Mouse (Mus musculus) intestine, postnatal 0 days (tissue): ENCODE measurements at regions not wholly inside any gene's neighbourhood (a gene's known extent, or its start where the extent isn't known, plus 50 kb on each side); places are given as distances from the start of the nearest gene placed in this dataset.

ENCODE experiments used
- ATAC-seq: fragments of 200-750 bp; cut with Nextera tagmentation; 2 replicates; pipeline ENCODE4 v1.8.0; 2017; ENCODE audit warnings: mild to moderate bottlenecking, moderate TSS enrichment, moderate library complexity
- H3K27ac ChIP-seq: fragments of 300-500 bp; sonication (generic); 2 replicates; pipeline ENCODE4 v1.5.1; 2014; ENCODE audit warnings: mild to moderate bottlenecking, low read depth, low read length, moderate library complexity
- H3K27me3 ChIP-seq: fragments of 300-500 bp; sonication (generic); replicated peaks from 2 replicates; pipeline ENCODE4 v1.6.1; 2014; ENCODE audit warnings: low read length, mixed read lengths; ENCODE audit not compliant: control insufficient read depth, insufficient read depth
- H3K36me3 ChIP-seq: fragments of 300-500 bp; sonication (generic); 2 replicates; pipeline ENCODE4 v1.6.1; 2014; ENCODE audit warnings: mild to moderate bottlenecking, moderate library complexity; ENCODE audit not compliant: control insufficient read depth, insufficient read depth
- H3K4me1 ChIP-seq: fragments of 300-500 bp; sonication (generic); replicated peaks from 2 replicates; pipeline ENCODE4 v1.6.1; 2014; ENCODE audit warnings: antibody characterized with exemption, low read length, mixed read lengths; ENCODE audit not compliant: control insufficient read depth, insufficient read depth
- H3K4me2 ChIP-seq: fragments of 300-500 bp; sonication (generic); replicated peaks from 2 replicates; pipeline ENCODE4 v1.6.1; 2014; ENCODE audit warnings: low read depth, mild to moderate bottlenecking, moderate library complexity
- H3K4me3 ChIP-seq: fragments of 300-500 bp; sonication (generic); 2 replicates; pipeline ENCODE4 v1.5.1; 2014; ENCODE audit warnings: low read depth, low read length
- H3K9ac ChIP-seq: fragments of 300-500 bp; sonication (generic); 2 replicates; pipeline ENCODE4 v1.6.1; 2014; ENCODE audit warnings: mild to moderate bottlenecking, low read depth, low read length
- H3K9me3 ChIP-seq: fragments of 300-500 bp; sonication (generic); 2 replicates; pipeline ENCODE4 v1.6.1; 2016; ENCODE audit warnings: mixed run types; ENCODE audit not compliant: control insufficient read depth
- CTCF ChIP-seq: sonication (generic); IDR thresholded peaks from 2 replicates; pipeline ENCODE4 v1.5.1; 2016; ENCODE audit warnings: low read depth, mild to moderate bottlenecking, control low read depth, antibody characterized with exemption, moderate library complexity
- WGBS: fragments of 180-500 bp; shearing (Covaris S2); extraction: QIAGEN DNeasy Blood & Tissue Kit; methylation state at CpG from one replicate; pipeline ENCODE4 v1.1.7; 2014; 5-methylcytosine and 5-hydroxymethylcytosine counted together

DNA sequence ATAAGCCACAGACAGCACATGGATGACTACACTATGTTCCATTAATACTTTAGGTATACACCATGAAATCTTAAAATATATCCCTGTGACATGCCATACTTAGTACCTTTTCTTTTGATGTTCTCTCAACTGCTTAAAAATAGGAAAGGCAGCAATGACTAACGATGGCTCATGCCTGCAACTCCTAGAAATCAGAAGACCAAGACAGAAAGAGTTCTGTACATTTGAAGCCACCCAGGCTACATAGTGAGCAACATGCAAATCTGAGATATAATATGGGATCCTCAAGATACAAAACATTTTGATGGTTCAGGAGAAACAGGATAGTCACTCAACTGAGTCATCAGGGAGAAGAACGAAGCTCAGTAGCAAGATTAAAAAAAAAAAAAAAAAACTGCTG is 412.7 kb upstream of the Tenm4 start:
- H3K4me3 ChIP-seq, result no peak overlapping the region
- H3K27ac ChIP-seq, result no peak overlapping the region
- no peak overlapping the region for H3K9ac ChIP-seq
- no peaks in the 10 kb centered on the region for H3K9me3 ChIP-seq
- H3K4me2 ChIP-seq, result no peak overlapping the region
- H3K27me3 ChIP-seq, result no peaks in the 10 kb centered on the region
- 83% methylated on average over 2 of the region's 2 CpGs for WGBS
- no peaks in the 10 kb centered on the region for H3K4me1 ChIP-seq
- no peak for TF ChIP-seq CTCF
- no peak for ATAC-seq
- no peaks in the 10 kb centered on the region for H3K36me3 ChIP-seq

DNA sequence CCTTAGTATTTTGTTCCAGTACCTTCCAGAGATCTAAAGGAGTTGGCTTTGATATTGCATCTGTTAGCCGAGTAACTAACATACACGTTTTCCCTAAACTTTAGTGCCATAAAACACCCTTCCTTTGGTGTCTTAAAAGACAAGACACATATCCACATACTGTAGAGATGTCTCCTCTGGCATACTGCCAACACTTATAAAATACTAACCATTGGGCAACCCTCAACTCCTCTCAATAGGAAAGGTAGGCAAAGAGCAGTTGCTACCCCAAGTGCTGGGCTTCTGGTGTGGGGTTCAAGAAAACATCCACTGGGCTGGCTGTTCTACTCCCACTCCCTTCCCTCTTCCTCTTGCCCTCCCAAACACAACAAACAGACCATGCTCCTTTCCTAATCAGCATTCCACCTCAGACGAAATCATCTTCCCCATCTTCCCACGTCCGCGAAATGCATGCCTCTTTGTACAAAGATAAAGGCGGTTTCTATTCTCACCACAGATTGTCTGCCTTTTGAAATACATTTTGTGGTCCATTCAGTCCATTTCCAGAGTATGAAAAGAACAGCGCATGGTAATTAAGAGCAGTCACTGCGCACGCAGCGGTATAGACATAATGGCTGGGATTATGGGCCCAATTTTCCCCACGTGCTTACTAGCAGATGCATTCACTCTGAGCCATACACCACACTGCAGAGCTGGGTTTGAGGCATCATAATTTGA is 409.9 kb upstream of the Tenm4 start:
- no peak for ATAC-seq
- no peak for TF ChIP-seq CTCF
- Histone ChIP-seq H3K36me3 (no peaks in the 10 kb centered on the region), H3K4me3 (no peak overlapping the region), H3K9me3 (no peaks in the 10 kb centered on the region), H3K27me3 (no peaks in the 10 kb centered on the region), H3K9ac (no peak overlapping the region), H3K4me1 (no peaks in the 10 kb centered on the region), H3K27ac (no peak overlapping the region), H3K4me2 (no peak overlapping the region)
- 90% methylated on average over 12 of the region's 12 CpGs for WGBS

DNA sequence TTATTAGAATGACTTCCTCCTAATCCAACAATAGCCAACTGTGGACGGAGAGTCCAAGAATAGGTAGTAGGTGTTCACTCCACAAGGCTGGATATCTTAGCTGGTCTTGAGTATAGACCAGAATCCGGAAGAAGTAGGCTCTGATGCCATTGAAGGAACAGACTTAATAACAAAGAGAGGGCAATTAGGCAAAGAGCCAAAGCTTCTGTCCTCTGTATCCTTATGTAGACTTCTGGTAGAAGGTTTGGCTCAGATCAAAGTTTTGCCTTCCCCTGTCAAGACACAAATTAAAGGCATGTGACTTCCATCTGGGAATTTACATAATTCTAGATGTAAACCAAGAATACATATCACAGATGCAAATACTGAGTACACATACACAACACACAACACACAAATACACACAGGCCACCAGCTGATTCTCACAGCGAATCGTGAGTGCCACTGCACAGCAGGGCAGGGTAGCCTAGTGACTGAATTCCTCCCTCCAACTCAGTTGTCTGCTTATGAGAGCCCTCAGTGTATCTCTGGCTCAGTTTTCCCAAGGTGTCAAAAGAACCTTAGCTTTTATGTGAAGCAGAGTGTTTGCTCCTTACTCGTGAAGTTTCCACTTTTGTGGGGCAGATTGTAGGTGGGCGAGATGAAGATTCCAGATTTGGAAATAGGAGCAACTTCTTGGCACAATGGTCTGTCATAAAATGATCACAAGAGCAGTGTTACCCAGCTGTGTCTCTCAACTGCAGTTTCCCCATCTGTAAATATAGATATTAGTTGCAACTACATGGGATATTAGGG is 404.5 kb upstream of the Tenm4 start:
- no peak overlapping the region for H3K9ac ChIP-seq
- H3K27me3 ChIP-seq, result no peaks in the 10 kb centered on the region
- no peaks in the 10 kb centered on the region for H3K9me3 ChIP-seq
- no peak overlapping the region for H3K27ac ChIP-seq
- no peak for ATAC-seq
- no peaks in the 10 kb centered on the region for H3K4me1 ChIP-seq
- H3K36me3 ChIP-seq, result no peaks in the 10 kb centered on the region
- H3K4me2 ChIP-seq, result no peak overlapping the region
- WGBS, result 82% methylated on average over 6 of the region's 6 CpGs
- TF ChIP-seq CTCF, result no peak
- H3K4me3 ChIP-seq, result no peak overlapping the region

DNA sequence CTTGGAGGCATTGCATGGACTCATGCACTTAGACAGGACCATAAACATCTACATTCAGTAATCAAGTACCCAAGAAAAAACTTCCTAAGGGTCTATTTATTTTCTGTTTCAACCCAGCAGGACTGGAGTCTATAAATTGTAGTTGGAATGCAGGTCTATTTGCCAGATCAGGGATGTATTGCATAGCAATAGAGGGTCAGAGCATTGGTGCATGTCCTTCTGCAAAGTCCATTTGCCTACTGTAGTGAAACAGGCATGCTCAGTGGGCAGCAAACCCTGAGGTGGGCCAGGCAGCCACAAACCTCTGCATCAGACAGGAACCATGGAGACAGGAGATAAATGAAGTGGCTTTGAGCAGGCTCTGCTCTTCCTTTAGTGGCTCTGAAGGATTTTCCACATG is 386.5 kb upstream of the Tenm4 start:
- no peaks in the 10 kb centered on the region for H3K27me3 ChIP-seq
- no peak for ATAC-seq
- H3K27ac ChIP-seq, result no peak overlapping the region
- H3K36me3 ChIP-seq, result no peaks in the 10 kb centered on the region
- H3K4me3 ChIP-seq, result no peak overlapping the region
- H3K9me3 ChIP-seq, result no peaks in the 10 kb centered on the region
- no peak overlapping the region for H3K4me2 ChIP-seq
- H3K9ac ChIP-seq, result no peak overlapping the region
- H3K4me1 ChIP-seq, result no peaks in the 10 kb centered on the region
- TF ChIP-seq CTCF, result no peak

DNA sequence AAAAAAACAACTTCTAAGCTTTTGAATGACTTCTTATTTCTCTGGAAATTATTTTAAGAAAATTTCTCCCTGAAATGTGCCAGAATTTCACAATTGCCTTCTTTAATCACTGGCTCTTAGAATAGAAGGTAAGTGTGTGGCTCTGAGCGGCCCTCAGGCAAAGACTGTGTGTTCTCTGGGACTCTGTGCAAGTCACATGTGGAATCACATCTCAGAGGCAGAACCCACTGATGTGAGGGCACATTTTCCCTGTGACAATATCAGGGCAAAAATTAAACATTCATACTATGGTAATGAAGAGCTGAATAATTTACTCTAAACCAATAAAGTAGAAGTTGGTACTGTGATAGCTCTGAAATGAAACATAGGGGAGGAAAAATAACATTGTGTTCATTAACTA is 383.5 kb upstream of the Tenm4 start:
- Histone ChIP-seq H3K4me2 (no peak overlapping the region), H3K4me3 (no peak overlapping the region), H3K27ac (no peak overlapping the region), H3K9me3 (no peaks in the 10 kb centered on the region), H3K36me3 (no peaks in the 10 kb centered on the region), H3K9ac (no peak overlapping the region), H3K4me1 (no peaks in the 10 kb centered on the region), H3K27me3 (no peaks in the 10 kb centered on the region)
- no peak for ATAC-seq
- WGBS, result 81% methylated on average over 1 of the region's 1 CpGs
- no peak for TF ChIP-seq CTCF

DNA sequence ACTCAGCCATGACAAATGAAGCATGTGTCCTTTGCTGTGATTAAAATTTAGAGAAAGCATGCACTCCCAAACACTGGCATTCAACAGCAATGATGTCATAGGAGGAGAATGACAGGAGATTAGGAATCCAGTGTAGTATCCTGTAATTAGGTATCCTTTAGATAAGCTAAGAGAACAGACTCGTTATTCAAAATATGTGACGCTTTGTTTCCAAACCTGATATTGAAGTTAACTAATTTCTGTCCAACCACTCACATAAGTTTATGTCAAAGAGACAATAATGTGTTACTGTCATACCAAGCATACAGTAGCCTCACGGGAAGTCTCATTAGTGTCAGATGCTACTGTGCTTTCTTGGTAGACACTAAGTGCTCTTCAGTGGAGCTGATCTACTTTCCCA is 383.1 kb upstream of the Tenm4 start:
- Histone ChIP-seq H3K27ac (no peak overlapping the region), H3K4me2 (no peak overlapping the region), H3K9ac (no peak overlapping the region), H3K4me3 (no peak overlapping the region), H3K9me3 (no peaks in the 10 kb centered on the region), H3K4me1 (no peaks in the 10 kb centered on the region), H3K27me3 (no peaks in the 10 kb centered on the region), H3K36me3 (no peaks in the 10 kb centered on the region)
- no peak for ATAC-seq
- 63% methylated on average over 3 of the region's 3 CpGs for WGBS
- TF ChIP-seq CTCF, result no peak
